Mouse (Mus musculus) heart, postnatal 10 days (tissue): ENCODE data around the gene Gm45837. TPM values are rescaled to one million over a fixed set of nuclear protein-coding genes. Genes with fewer than 3 reads are reported as not detected.

Source experiments
- DNase-seq, 2 experiments: peaks; one replicate each; pipeline ENCODE4 v3.0.0; 2021
- intact Hi-C: fragments of 180-260 bp; cut with DNase I; formaldehyde crosslinking; loops from one replicate; pipeline ENCODE4 v1.15.1; 2025
- total RNA-seq, 2 experiments: library from RNA; stranded (reverse); gene quantifications; 2 replicates each; pipeline ENCODE4 v1.2.3; 2021

Gm45837 gene
- total RNA-seq = not detected

DNA sequence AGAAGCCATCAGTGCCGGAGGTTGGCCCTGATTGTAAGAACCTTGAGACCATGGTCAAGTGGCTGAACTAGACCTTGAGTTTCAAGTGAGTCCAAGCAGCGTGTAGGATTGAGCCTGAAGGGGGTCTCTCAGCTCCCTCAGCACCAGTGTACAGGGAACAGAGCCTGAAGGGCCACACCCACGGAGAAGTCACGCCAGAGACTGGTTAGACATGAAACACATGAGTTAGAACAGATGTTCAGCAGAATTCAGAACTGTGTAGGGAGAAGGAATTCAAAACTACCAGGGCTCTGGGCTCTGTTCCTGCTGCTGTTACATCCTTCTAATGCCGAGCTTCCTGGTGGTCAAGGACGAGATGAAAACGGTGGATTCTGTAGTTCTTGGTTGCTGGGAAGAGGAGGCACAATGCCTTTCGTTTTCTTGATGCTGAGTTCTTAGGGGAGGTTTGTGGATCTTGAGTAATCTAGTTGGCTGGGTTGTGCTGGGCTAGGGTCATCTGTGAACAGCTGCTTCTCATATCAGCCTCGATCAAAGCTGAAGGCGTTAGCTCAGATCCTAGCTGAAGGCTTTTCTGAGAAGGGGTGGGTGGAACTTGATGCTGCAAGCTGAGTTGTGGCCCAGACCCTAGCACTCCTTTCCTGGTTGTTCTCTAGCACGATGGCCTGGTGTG, at the start of gene Gm45837:
Gm45837 (plus strand) TSS at position 620 of the 670 bp plus-strand sequence.
- intact Hi-C loops = loop anchor here (5.0 kb wide), 1 partner anchor 212 kb away; no protein-coding TSS in a partner anchor

DNA sequence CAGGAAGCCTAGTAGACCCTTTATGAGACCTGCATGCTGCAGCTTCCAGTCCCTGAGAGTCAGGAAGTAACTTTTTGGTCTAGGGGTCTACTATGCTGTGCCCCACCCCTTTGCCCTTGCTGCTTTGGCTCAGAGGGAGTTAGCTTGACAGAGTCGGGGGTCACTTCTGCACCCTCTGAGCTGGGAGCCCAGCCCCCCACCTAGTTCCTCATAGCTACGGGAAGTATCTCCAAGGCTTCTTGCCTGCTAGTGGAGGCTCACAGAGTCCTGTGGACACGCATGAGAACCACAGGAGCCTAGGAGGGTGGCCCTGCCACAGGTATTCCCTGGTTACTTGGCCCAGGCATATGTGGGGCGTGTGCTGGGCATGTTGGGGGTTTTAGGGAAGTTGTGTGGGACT, 49.7 kb upstream of the Gm45837 start:
- no peak for DNase-seq
- intact Hi-C loops = no loop called here

More for the DNA sequence above, at the start of gene Gm45837:
- no peak for DNase-seq

DNA sequence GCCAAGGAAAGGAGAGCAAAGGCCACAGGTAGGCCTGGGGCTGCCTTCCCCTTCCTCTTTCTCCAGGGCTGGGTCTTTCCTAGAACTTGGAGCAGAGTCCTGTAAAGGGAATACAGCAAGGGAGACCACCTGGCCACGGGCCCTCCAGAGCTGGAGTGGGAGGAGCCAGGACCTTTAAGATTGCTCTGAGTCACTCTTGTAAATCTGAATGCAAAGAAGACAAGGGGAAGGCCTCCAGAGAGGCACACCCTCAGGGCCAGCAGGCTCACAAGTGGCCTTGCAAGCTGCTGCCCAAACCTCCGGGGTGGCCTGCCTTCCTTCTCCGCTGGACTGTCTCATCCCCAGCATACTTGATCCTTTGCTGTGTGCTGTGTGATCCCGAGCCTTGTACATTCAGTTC, 48.9 kb upstream of the Gm45837 start:
- intact Hi-C loops = no loop called here
- no peak for DNase-seq

DNA sequence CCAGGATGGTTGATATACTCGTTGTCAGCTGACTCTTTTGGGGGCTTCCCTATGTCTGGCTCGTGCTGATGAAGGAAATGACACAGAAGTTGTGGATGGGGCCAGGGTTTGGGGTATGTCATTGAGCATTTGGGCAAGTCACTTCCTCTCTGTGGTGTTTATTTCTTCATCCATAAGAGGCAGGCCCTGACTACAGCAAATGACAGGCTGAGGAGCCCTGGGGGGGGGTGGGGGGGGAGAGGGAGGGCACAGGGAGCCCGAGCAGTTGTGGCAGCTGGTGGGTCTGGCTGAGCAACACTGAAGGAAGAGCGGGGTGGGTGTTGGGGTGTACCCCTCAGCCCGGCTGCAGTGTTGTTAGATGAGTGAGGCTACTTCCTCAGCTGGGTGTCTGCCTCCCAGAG, 47.9 kb upstream of the Gm45837 start:
- intact Hi-C loops = no loop called here
- DNase-seq = no peak

- intact Hi-C loops = no loop called here
- no peak for DNase-seq
Measured at GRCm38 (mm10) chr7:101363914-101364313, 46.8 kb upstream of the Gm45837 start.

GRCm38 (mm10) chr7:101367901-101368852, 42.5 kb upstream of the Gm45837 start:
- intact Hi-C loops = no loop called here
- no peak for DNase-seq

DNA sequence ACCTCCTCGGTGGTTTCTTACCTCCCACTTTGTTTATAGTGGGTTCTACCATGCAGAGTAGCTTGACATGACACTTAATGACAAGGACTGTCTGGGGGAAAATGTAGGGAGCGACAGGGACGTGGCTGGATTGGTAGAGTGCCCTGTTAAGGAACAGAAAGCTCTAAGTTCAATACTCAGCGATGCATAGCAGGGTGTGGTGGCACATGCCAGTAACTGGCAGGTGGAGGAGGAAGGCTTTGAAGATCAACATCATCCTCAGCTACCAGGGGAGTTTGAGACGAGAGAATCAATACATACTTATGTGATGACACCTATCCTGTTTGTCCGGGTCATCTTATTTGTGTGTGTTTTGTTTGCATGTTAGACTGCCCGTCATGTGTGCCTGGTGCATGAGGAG, 41.0 kb upstream of the Gm45837 start:
- no peak for DNase-seq
- intact Hi-C loops = loop anchor here (5.0 kb wide), 1 partner anchor 137 kb away; no protein-coding TSS in a partner anchor

DNA sequence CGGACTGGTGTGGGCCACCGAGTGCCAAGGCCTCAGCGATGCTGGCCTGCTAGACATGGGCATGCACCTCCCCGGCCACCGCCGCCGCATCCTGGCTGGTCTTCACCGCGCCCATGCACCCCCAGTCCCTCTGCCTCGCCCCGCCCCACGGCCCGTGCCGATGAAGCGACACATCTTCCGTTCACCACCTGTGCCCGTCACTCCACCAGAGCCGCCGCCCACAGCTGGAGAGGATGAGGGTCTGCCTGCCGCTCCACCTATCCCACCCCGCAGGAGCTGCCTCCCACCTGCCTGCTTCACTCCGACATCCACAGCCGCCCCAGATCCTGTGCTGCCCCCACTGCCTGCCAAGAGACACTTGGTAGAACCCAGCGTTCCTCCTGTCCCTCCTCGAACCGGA, 37.6 kb upstream of the Gm45837 start:
- intact Hi-C loops = loop anchor here (5.0 kb wide), 1 partner anchor 141 kb away; no protein-coding TSS in a partner anchor
- no peak for DNase-seq

DNA sequence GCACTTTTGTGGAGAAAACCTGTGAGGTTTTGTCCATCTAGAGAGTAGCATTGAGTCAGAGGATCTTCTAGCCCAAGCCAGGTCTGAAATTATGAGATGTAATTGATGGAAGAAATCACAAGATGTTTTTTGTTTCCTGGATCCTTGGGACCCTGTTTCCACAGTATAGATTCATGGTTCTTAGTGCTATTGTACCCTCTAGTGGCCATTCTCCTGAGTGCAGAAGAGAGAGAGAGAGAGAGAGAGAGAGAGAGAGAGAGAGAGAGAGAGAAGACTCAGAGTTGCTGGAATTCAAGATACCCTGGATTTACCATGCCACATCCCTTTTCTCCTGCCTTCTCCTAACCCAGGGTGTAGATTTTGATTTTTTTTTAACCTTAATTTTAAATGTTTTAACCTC, 36.5 kb upstream of the Gm45837 start:
- peak; percentile 63 to 73 for DNase-seq

GRCm38 (mm10) chr7:101376701-101377340, 33.9 kb upstream of the Gm45837 start:
- intact Hi-C loops = no loop called here
- no peak for DNase-seq

More for the DNA sequence above, 36.5 kb upstream of the Gm45837 start:
- intact Hi-C loops = loop anchor here (1.0 to 5.0 kb wide), 3 partner anchors 64 to 313 kb away; no protein-coding TSS in a partner anchor

DNA sequence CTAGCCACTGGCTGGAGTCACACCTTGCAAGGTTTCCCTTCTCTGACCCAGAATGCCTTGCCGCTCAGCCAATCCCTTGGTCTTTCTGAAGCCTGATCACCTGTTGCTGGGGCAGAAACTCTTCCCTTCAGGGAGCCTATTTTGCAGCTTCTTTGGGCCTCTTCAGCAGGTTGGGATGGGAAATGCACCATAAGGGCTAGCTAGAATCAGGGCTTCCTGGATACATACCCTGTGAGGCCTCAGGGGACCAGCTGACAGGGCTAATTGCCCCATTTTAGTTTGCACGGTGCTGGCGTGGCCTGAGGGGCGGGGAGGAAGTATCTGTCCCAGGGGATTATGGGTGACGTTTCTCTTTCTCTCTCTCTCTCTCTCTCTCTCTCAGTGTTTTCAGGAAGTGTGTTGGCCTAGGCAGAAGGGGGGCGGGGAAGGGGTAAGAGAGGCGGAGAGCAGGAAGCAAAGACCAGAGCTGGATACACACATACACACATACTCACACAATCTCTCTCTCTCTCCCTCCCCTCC, 32.9 kb upstream of the Gm45837 start:
- intact Hi-C loops = no loop called here
- peak; percentile 86 to 88 for DNase-seq

GRCm38 (mm10) chr7:101378285-101378684, 32.4 kb upstream of the Gm45837 start:
- intact Hi-C loops = no loop called here
- DNase-seq = no peak

GRCm38 (mm10) chr7:101378796-101379465, 31.8 kb upstream of the Gm45837 start:
- intact Hi-C loops = no loop called here
- DNase-seq = no peak

GRCm38 (mm10) chr7:101379732-101380131, 31.0 kb upstream of the Gm45837 start:
- DNase-seq = no peak
- intact Hi-C loops = no loop called here

DNA sequence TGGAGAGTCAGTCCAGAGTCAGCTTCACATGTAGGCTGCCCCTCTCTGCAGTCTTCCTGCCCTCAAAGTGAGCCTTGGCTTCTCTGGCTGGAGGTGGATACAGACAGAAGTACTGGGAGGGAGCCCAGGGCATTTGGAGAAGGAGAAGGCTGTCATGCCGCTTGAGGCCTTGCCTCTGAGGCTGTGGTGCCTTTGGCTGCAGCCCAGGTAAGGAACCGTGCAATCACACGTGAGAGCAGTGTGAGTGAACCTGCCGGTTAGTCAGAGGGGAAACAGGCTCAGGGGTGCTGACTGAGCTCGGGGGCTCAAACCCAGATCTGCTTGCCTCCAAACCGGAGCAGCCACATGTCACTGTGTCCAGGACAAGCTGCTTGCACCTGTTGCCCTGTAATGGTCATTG, 29.2 kb upstream of the Gm45837 start:
- intact Hi-C loops = no loop called here
- no peak for DNase-seq

DNA sequence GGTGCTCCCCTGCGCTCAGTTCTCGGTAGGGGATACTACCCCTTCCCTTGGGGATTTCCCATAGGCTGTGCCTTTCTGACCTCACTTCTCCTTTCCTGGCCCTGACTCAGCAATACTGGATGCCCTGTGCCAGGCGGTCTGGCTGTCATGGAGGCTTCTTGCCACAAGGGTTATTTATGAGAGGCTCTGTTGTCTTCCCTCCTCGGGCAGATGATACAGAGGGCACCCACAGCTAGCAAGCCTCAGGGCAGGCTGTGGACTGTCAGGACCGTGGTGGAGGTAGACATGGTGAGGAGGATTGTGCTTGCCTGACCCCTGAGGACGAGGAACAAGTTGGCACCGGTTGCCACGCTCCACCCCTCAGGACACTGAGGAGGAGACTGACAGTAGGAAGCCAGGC, 28.3 kb upstream of the Gm45837 start:
- intact Hi-C loops = no loop called here
- peak; percentile 47 to 53 for DNase-seq

- DNase-seq = no peak
- intact Hi-C loops = no loop called here
Measured at GRCm38 (mm10) chr7:101383756-101384155, 26.9 kb upstream of the Gm45837 start.

DNA sequence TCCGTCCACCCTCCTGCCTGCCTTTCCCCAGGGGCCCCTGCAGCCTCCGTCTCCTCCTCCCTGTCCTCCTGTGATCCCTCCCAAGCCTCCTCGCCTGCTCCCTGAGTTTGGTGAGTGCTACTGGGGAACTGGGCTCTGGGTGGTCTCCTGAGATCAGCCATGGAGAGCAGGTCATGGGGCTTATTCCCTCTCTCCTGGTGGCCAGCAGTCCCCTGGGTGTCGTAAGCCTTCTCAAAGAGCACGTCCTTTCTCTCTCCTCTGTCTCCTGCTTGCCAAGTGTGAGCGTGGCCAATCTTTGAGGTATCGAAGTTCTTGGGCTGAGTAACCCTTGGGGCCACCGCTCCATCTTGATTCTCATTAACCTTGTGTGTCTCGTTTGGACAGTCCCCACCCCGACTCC, 25.8 kb upstream of the Gm45837 start:
- no peak for DNase-seq
- intact Hi-C loops = no loop called here

DNA sequence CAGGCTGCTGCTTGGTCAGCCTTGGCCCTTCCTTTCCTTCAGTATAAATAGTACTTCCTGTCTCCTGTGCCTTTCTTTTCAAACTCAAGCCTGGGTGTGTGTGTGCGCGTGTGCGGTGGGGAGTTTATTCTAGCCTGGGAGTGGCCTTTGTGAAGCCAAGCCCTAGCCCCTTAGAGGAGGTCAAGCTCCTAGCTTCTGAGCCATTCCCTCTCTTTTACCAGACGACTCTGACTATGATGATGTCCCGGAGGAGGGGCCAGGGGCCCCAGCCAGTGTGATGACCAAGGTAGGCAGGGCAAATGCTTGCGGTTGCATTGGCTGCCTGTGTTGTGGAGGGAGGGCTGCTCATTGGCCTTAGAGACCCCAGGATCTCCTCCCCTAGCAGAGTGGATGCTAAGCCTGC, 25.4 kb upstream of the Gm45837 start:
- intact Hi-C loops = no loop called here

DNA sequence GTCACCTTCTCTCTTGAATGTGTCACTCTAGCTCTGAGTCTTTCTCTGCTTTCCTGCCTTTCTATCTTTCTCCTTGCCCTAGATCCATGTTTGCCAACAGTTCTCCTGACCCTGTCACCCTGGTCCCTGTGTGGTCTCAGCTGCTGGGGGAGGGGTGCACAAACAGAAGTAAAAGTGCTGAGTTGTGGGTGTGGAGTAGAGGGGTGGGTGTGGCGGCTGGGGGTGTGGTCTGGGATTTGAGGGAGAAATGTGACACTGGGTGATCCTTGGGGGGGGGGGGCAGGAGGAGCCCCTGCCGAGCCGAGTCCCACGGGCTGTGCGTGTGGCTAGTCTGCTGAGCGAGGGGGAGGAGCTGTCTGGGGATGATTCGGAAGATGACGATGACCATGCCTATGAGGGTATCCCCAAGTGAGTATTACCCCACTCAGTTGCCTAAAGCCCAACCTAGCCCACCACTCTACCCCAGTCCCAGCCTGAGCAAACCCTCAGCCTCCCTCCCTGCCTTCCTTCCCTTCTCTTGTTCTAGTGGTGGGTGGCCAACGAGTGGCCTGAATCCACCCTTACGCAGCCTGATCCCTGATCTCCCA, 24.7 kb upstream of the Gm45837 start:
- intact Hi-C loops = no loop called here

More for the DNA sequence above, 25.4 kb upstream of the Gm45837 start:
- DNase-seq = peak; percentile 45 to 64

More for the DNA sequence above, 24.7 kb upstream of the Gm45837 start:
- DNase-seq = no peak
